Mouse (Mus musculus) lung, embryonic 14.5 days (tissue): ENCODE results near the gene Asns. TPM values are rescaled to one million over a fixed set of nuclear protein-coding genes. Genes with fewer than 3 reads are reported as not detected.

Source experiments
- ATAC-seq: fragments of 200-750 bp; cut with Nextera tagmentation; 2 replicates; pipeline ENCODE4 v1.8.0; 2017; ENCODE audit warnings: mild to moderate bottlenecking, moderate TSS enrichment, moderate library complexity; ENCODE audit not compliant: insufficient read depth
- DNase-seq: peaks from one replicate; pipeline ENCODE4 v3.0.0-alpha.2; 2015
- H3K27ac ChIP-seq: fragments of 300-500 bp; sonication (generic); 2 replicates; pipeline ENCODE4 v1.5.1; 2014; ENCODE audit warnings: low read depth, mild to moderate bottlenecking, moderate library complexity
- H3K27me3 ChIP-seq: fragments of 300-500 bp; sonication (generic); 2 replicates; pipeline ENCODE4 v1.6.1; 2014; ENCODE audit warnings: low read length, control low read depth; ENCODE audit not compliant: insufficient read depth
- H3K36me3 ChIP-seq: fragments of 300-500 bp; sonication (generic); 2 replicates; pipeline ENCODE4 v1.6.1; 2014; ENCODE audit warnings: control low read depth; ENCODE audit not compliant: insufficient read depth
- H3K4me1 ChIP-seq: fragments of 300-500 bp; sonication (generic); 2 replicates; pipeline ENCODE4 v1.6.1; 2014; ENCODE audit warnings: antibody characterized with exemption, control low read depth; ENCODE audit not compliant: insufficient read depth
- H3K4me2 ChIP-seq: fragments of 300-500 bp; sonication (generic); 2 replicates; pipeline ENCODE4 v1.6.1; 2014; ENCODE audit warnings: mild to moderate bottlenecking
- H3K4me3 ChIP-seq: fragments of 300-500 bp; sonication (generic); 2 replicates; pipeline ENCODE4 v1.5.1; 2014; ENCODE audit warnings: low read depth, low read length
- H3K9ac ChIP-seq: fragments of 300-500 bp; sonication (generic); 2 replicates; pipeline ENCODE4 v1.6.1; 2014
- H3K9me3 ChIP-seq: fragments of 300-500 bp; sonication (generic); 2 replicates; pipeline ENCODE4 v1.6.1; 2016; ENCODE audit warnings: low read depth, low read length, control low read depth
- CTCF ChIP-seq: IDR thresholded peaks from 2 replicates; pipeline ENCODE4 v1.5.1; 2016; ENCODE audit warnings: antibody characterized with exemption, low read depth
- WGBS: fragments of 180-500 bp; shearing (Covaris S2); extraction: QIAGEN DNeasy Blood & Tissue Kit; methylation state at CpG from one replicate; pipeline ENCODE4 v1.1.7; 2014; 5-methylcytosine and 5-hydroxymethylcytosine counted together
- polyA plus RNA-seq: library from polyadenylated mRNA; unstranded; fragments of >200 nt; fragmentation: Nextera tagmentation; extraction: Ambion mirVana; gene quantifications from 2 replicates; pipeline ENCODE4 v1.2.1, GENCODE M21; 2014

The Asns gene
- polyA plus RNA-seq, 1 experiment from 2014 or later: 68.4 TPM

- ATAC-seq (no peak), DNase-seq (no peak)
- Histone ChIP-seq H3K4me3 (no peak overlapping the region), H3K9me3 (no peaks in the 10 kb centered on the region), H3K4me2 (no peak overlapping the region), H3K9ac (no peak overlapping the region), H3K27ac (no peak overlapping the region), H3K4me1 (no peaks in the 10 kb centered on the region), H3K27me3 (no peaks in the 10 kb centered on the region; the same call in 1 of the 2 replicates), H3K36me3 (no peaks in the 10 kb centered on the region)
- 61% methylated on average over 3 of the region's 3 CpGs for WGBS
- TF ChIP-seq CTCF: no peak
These were observed 3.6 kb upstream of the Asns start for GRCm38 (mm10) chr6:7696641-7697040.

- 78% methylated on average over 4 of the region's 4 CpGs for WGBS
- Histone ChIP-seq H3K4me1 (no peaks in the 10 kb centered on the region), H3K9me3 (no peaks in the 10 kb centered on the region), H3K36me3 (no peaks in the 10 kb centered on the region), H3K27me3 (no peaks in the 10 kb centered on the region; the same call in 1 of the 2 replicates), H3K4me3 (no peak overlapping the region), H3K27ac (no peak overlapping the region), H3K9ac (no peak overlapping the region), H3K4me2 (no peak overlapping the region)
- ATAC-seq (no peak), DNase-seq (no peak)
- TF ChIP-seq CTCF: no peak
These were observed 2.8 kb upstream of the Asns start for GRCm38 (mm10) chr6:7695901-7696300.

GRCm38 (mm10) chr6:7693666-7694065 lies 612 bp upstream of the Asns start:
- no peak for TF ChIP-seq CTCF
- 64% methylated on average over 5 of the region's 5 CpGs for WGBS
- DNase-seq: no peak
- no peak for ATAC-seq
- Histone ChIP-seq H3K27ac (no peak overlapping the region), H3K36me3 (no peaks in the 10 kb centered on the region), H3K4me1 (no peaks in the 10 kb centered on the region), H3K9me3 (no peaks in the 10 kb centered on the region), H3K4me2 (peak overlapping the region; percentile 93; the same call in 1 of the 2 replicates), H3K4me3 (no peak overlapping the region), H3K27me3 (no peaks in the 10 kb centered on the region; the same call in 1 of the 2 replicates), H3K9ac (no peak overlapping the region)

- under 1% methylated on average over 12 of the region's 12 CpGs for WGBS
- no peak for TF ChIP-seq CTCF
- Histone ChIP-seq H3K27ac (0 out of 2 replicates have a peak overlapping the region, but pooled peaks have one; percentile 63), H3K9me3 (no peaks in the 10 kb centered on the region), H3K27me3 (no peaks in the 10 kb centered on the region; the same call in 1 of the 2 replicates), H3K4me1 (no peaks in the 10 kb centered on the region), H3K4me2 (peak overlapping the region; percentile 93), H3K9ac (peak overlapping the region; percentile 70), H3K36me3 (no peaks in the 10 kb centered on the region), H3K4me3 (peak overlapping the region; percentile 71)
- DNase-seq (peak; percentile 55), ATAC-seq (peak; percentile 78)
These were observed 603 bp downstream of the Asns start for GRCm38 (mm10) chr6:7692451-7692850.

GRCm38 (mm10) chr6:7692037-7692436 lies 1.0 kb downstream of the Asns start:
- Histone ChIP-seq H3K27ac (no peak overlapping the region), H3K27me3 (no peaks in the 10 kb centered on the region; the same call in 1 of the 2 replicates), H3K9ac (peak overlapping the region; percentile 70; the same call in 1 of the 2 replicates), H3K9me3 (no peaks in the 10 kb centered on the region), H3K4me1 (no peaks in the 10 kb centered on the region), H3K4me2 (peak overlapping the region; percentile 93), H3K36me3 (no peaks in the 10 kb centered on the region), H3K4me3 (peak overlapping the region; percentile 71)
- TF ChIP-seq CTCF: no peak
- 25% methylated on average over 15 of the region's 15 CpGs for WGBS
- DNase-seq (peak; percentile 26), ATAC-seq (no peak)

- no peak for DNase-seq
- Histone ChIP-seq H3K9me3 (no peaks in the 10 kb centered on the region), H3K4me2 (no peak overlapping the region), H3K9ac (no peak overlapping the region), H3K27me3 (no peaks in the 10 kb centered on the region; the same call in 1 of the 2 replicates), H3K27ac (no peak overlapping the region), H3K4me3 (no peak overlapping the region), H3K4me1 (no peaks in the 10 kb centered on the region), H3K36me3 (no peaks in the 10 kb centered on the region)
- no peak for ATAC-seq
- 83% methylated on average over 9 of the region's 9 CpGs for WGBS
- TF ChIP-seq CTCF: no peak
These were observed 2.6 kb downstream of the Asns start for GRCm38 (mm10) chr6:7690456-7690855.

GRCm38 (mm10) chr6:7689180-7689579 lies 3.9 kb downstream of the Asns start:
- no peak for ATAC-seq
- DNase-seq: no peak
- H3K27me3 ChIP-seq: no peaks in the 10 kb centered on the region; the same call in 1 of the 2 replicates
- no peaks in the 10 kb centered on the region for H3K9me3 ChIP-seq
- no peak for TF ChIP-seq CTCF
- H3K4me2 ChIP-seq: no peak overlapping the region
- H3K4me1 ChIP-seq: no peaks in the 10 kb centered on the region
- WGBS: 92% methylated on average over 12 of the region's 12 CpGs
- H3K36me3 ChIP-seq: no peaks in the 10 kb centered on the region
- no peak overlapping the region for H3K27ac ChIP-seq
- H3K9ac ChIP-seq: no peak overlapping the region
- H3K4me3 ChIP-seq: no peak overlapping the region

DNA sequence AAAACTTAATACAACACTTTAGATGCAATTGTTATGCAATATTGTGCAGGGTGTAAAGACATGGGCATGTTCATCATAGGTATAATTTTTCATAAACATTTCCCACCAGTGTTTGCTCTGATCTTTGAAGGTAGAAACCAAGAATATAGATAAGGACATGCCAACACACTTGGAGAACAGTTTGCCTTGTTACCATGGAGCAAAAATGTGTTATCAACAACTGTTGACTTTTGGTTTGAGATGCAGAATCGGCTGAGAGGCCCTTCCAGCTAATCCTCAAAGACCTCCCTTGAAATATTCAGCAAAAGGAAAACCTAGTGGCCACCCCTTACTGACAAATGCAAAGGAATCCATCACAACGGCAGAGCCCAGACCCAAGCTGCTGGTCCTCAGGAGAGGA lies 7.0 kb downstream of the Asns start:
- Histone ChIP-seq H3K4me2 (no peak overlapping the region), H3K27ac (no peak overlapping the region), H3K27me3 (no peaks in the 10 kb centered on the region), H3K9ac (no peak overlapping the region), H3K36me3 (0 out of 2 replicates have a peak, but pooled peaks cover 4% of the 10 kb centered on the region), H3K4me1 (no peaks in the 10 kb centered on the region), H3K4me3 (no peak overlapping the region), H3K9me3 (no peaks in the 10 kb centered on the region)
- DNase-seq (no peak), ATAC-seq (no peak)
- 66% methylated on average over 2 of the region's 2 CpGs for WGBS
- TF ChIP-seq CTCF: no peak
